Mouse (Mus musculus) gastrocnemius, postnatal 14 days (tissue): ENCODE results near the gene Gprin2. TPM values are rescaled to one million over a fixed set of nuclear protein-coding genes. Genes with fewer than 3 reads are reported as not detected.

ENCODE experiments used
- DNase-seq: peaks from one replicate; pipeline ENCODE4 v3.0.0; 2021; ENCODE audit warnings: mixed read lengths
- intact Hi-C: fragments of 180-260 bp; cut with DNase I; formaldehyde crosslinking; loops from one replicate; pipeline ENCODE4 v1.15.1; 2025; ENCODE audit warnings: low total_unique reads
- long read RNA-seq, 2 experiments: library from polyadenylated mRNA; stranded (forward); transcript quantifications; one replicate each; pipeline ENCODE4 v2.0.0; 2021
- total RNA-seq, 2 experiments: library from RNA; stranded (reverse); gene quantifications; 2 replicates each; pipeline ENCODE4 v1.2.3; 2021

Gprin2 gene
- total RNA-seq = under 1 TPM; 0.16 to 0.86 TPM
- long read RNA-seq, experiment 1 = 0 reads
- long read RNA-seq, experiment 2 = 0 reads

DNA sequence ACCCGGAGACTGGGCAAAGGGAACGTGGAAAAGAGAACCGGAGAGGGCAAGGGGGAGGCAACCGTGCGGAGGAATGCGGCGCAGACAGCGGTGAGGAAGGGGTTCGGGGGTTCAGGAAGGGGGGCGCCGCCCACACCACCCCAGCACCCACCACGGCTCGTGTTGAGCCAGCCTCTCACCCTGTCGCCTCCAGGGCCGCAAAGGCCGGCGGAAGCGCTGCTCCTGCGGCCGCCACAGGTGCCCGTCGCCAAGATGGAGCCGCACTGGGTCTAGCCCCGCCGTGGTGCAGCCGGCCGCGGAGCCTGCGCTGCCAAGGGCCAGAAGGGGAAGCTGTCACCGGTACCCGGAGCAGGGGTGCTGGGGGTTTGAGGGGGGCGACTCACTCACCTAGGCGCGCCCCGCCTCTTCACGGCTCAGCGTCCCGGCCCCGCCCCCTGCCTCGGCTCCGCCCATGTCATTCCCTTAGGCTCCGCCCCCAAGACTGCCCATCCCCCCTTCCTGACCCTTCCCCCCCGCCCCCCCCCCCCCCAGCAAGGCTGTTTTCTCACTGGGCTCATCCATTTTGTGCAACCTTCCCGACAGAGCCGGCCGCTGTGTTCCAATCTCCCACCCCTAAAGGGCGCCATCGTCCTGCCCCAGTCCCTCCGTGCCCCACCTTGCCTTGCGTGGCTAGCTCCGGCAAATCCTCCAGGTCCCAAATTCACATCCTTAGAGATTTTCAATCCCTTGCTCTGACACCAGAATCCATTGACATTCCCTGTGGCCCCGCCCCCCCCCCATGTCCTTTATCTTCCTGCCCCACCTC, at the start of gene Gprin2:
Gene Gprin2 (minus strand): TSS at position 423 of the 805 bp plus-strand sequence.
- intact Hi-C loops = loop anchor here (10.0 kb wide), 1 partner anchor 117 kb away; the partner anchor contains the start of gene Anxa8
- peak; percentile 21 for DNase-seq

DNA sequence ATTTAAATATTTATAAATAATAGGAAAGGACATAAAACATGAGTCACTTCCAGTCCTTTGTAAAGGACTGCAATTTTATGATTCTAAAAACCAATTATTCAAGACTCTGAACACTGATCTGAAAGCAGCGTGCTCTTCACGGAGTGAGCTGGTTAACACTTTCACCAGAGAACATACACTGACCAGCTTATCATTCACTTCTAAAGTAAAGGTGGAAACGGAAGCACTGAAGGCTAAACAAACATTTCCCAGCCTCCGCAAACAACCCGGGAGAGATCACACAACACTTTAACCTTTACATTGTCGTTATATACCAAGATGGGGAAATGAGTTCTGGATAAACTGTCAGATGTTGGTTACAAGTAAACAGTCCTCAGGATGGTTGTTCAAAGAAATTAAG, 39.2 kb upstream of the Gprin2 start:
- no peak for DNase-seq
- intact Hi-C loops = no loop called here

- no peak for DNase-seq
- intact Hi-C loops = no loop called here
Observed at GRCm38 (mm10) chr14:34240263-34240662, 38.8 kb upstream of the Gprin2 start.

DNA sequence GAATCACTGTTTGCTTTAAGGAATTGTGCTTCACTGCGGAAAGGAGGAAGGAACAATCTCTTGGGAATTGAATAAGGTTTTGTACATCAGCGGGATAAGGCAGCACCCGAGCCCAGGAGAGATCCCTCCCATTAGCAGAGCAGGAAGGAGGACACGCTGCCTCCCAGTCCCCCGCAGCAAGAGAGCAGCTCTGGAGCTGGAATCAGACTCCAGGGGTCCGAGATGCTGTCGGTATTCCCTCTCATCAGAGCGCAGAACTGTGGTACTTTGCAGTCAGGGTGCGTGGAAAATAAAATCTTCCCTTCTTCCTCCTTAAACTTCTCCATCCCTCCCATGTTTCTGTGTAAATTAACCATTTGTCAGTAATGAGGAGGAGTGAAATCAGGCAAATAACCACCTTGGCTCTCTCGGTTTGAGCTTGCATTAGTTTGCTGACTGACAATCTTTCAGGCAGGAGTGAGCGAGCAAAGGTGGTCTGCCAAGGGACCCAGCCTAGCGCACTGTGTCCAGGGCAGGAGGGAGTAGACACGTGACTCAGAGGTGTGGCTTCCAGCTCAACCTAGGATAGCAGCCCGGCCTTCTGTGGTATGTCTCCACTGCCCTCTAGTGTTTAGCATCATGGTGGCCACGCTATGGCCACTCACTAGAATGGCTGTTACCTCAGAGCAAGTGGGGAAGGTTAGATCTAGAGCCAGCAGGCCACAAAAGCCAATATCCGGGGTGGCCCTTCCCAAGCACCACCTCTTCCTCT, 33.4 kb upstream of the Gprin2 start:
- DNase-seq = peak; percentile 76
- intact Hi-C loops = loop anchor here (5.0 kb wide), 1 partner anchor 153 kb away; no protein-coding TSS in a partner anchor

DNA sequence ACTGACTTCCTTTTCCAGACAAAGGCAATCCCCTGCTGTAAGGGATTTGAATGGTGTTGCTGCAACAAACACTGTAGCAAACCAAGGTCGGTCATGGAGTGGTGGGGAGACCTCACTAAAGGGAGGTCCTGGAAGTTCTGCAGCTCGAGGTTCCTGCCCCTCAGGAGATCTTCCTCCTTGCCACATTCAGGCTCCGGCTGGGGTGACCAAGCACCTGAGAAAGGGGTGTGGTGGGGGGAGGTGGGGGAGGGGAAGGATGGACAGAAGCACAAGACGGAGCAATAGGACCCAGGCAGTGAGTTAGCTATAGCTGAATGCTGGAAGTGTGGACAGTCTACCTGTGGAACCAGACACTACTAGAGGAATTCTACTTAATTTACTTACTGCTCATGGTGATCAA, 32.4 kb upstream of the Gprin2 start:
- intact Hi-C loops = no loop called here
- DNase-seq = no peak

- intact Hi-C loops = no loop called here
- no peak for DNase-seq
Observed at GRCm38 (mm10) chr14:34232866-34233680, 31.6 kb upstream of the Gprin2 start.

- intact Hi-C loops = no loop called here
- DNase-seq = no peak
Observed at GRCm38 (mm10) chr14:34232340-34232739, 30.9 kb upstream of the Gprin2 start.

DNA sequence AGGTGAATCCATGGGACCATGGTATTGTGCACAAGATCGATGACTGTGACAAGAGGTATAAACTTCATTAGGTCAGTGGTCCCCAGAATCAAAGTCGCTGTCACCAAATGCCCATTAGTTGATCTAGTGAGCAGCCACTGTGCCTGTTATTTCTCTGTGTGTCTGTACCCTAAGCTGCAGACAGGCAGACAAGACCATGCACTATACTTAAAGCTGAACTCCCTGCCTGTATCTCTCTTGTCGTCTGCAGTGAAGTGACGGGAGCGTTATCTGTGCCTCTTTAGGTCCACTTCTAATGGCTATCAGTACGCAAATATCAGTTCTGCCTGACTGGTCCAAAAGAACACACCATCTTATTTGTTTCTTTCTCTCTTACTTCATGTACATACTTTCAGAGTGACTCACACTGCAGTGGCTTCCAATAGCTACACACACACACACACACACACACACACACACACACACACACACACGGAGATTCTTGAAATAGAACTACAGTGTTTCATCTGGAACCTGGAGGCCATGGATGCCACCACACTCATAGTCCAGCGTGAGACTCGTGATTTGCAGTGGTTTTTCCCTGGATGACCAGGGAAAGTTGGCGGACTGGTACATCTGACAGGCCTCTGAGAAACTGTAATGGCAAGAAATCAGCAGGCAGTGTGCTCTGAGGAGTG, 27.5 kb upstream of the Gprin2 start:
- intact Hi-C loops = no loop called here
- DNase-seq = no peak

- no peak for DNase-seq
- intact Hi-C loops = no loop called here
Observed at GRCm38 (mm10) chr14:34227981-34228380, 26.5 kb upstream of the Gprin2 start.

DNA sequence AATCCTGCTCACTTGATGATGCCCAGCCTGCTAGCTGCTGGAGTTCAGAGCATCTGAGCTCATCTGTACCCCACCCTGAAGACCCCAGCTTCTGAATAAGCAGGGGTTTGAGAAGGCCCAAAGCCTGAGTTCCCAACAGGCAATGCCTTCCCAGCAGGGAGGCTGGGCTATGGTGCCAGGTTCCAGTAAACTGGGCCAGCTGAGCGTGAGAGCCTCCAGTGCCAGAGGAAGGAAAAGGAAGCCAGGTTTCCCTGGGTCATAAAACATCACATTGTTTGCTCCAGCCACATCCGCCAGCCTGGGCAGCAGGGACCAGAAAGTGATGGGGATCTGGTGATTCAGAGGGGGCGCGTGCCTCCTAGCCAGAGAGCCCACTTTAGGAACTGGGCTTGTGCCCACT, 25.1 kb upstream of the Gprin2 start:
- intact Hi-C loops = no loop called here

DNA sequence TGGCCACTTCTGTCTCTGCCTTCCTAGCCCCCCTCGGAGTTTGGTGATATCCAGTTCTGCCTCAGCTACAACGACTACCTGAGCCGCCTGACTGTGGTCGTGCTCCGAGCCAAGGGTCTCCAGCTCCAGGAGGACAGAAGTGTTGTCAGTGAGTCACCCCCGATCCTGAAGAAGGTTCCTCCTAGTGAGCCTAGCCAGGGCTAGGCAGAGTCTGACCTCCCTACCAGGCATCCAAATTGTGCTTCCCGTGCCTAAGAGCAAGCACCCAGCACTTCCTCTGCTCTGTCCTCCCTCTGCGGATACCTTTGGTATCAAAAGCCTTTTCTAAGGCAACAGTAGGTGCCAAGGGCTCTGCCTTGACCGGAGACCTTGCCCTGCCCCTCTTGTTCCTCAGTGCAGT, 24.5 kb upstream of the Gprin2 start:
- DNase-seq = no peak
- intact Hi-C loops = no loop called here

More for the DNA sequence above, 25.1 kb upstream of the Gprin2 start:
- DNase-seq = peak; percentile 24

DNA sequence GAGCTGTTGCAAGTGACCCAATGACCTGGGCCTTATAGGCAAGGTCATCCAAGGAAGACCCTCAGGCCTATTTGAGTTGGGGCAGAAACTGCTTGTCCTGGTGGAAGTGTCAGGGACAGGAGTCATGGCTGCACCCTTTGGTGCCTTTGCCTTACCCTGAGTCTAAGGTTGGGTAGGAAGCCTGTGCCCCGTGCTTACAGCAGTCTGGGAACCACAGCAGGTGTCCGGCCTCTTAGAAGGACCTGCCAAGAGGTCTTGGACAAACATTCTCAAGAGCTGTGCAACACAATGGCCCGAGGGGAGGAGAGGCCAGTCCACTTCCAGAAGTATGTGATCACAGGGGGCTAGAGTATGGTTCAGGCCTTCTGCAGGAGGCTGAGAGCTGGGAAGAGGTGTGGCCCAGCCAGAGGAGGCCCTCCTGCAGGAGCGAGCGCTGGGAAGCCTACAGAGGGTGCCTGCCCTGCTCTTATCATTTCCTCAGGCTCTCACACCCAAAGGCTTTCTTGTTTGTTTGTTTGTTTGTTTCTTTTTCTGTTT, 22.0 kb upstream of the Gprin2 start:
- no peak for DNase-seq
- intact Hi-C loops = no loop called here

GRCm38 (mm10) chr14:34221416-34222077, 20.1 kb upstream of the Gprin2 start:
- DNase-seq = no peak
- intact Hi-C loops = no loop called here

GRCm38 (mm10) chr14:34220426-34220825, 19.0 kb upstream of the Gprin2 start:
- intact Hi-C loops = no loop called here
- no peak for DNase-seq

- no peak for DNase-seq
- intact Hi-C loops = no loop called here
Observed at GRCm38 (mm10) chr14:34219786-34220198, 18.3 kb upstream of the Gprin2 start.

DNA sequence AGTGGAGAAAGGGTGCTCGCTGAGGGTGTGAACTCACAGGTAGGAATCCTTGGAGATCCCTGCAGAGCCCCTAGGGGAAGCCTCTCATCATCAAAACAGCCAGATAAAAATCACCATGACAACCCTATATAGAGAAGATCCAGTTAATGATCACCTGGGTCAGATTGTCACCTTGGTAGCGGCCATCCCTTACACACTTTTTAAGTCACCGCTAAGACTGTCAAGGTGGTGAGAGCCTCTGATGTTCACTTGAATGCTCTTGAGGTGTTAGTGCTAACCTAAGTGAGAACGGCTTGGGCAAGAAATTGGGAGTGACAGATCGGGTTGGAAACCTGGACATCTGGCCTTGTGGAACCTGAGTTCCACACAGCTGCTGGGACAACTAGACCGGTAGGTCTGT, 17.8 kb upstream of the Gprin2 start, which contains the start of gene Syt15:
Gene Syt15 (plus strand): TSS at position 301 of the 400 bp plus-strand sequence.
- intact Hi-C loops = no loop called here
- no peak for DNase-seq

- intact Hi-C loops = no loop called here
- DNase-seq = no peak
Observed at GRCm38 (mm10) chr14:34215451-34216127, 14.1 kb upstream of the Gprin2 start.

DNA sequence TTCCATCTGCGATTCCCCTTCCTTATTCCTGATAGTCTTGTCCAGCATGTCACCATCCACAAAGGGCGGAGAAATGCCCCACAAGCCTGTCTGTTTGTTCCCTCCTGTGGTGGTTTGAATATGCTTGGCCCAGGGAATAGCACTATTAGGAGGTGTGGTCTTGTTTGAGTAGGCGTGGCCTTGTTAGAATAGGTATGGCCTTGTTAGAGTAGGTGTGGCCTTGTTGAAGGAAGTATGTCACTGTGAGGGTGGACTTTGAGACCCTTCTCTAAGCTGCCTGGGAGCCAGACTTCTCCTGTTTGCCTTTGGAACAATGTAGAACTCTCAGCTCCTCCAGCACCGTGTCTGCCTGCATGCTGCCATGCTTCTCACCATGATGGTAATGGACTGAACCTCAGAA, 8.5 kb upstream of the Gprin2 start:
- DNase-seq = no peak
- intact Hi-C loops = loop anchor here (10.0 kb wide), 1 partner anchor 125 kb away; the partner anchor contains the start of gene Anxa8
